Mouse (Mus musculus) liver, postnatal 0 days (tissue): ENCODE results near the gene Snapc1. TPM values are rescaled to one million over a fixed set of nuclear protein-coding genes. Genes with fewer than 3 reads are reported as not detected.

Source experiments
- ATAC-seq: fragments of 200-750 bp; cut with Nextera tagmentation; 2 replicates; pipeline ENCODE4 v1.8.0; 2017; ENCODE audit warnings: mild to moderate bottlenecking, moderate library complexity
- DNase-seq: peaks from one replicate; pipeline ENCODE4 v3.0.0-alpha.2; 2016
- H3K27ac ChIP-seq: fragments of 300-500 bp; sonication (generic); 2 replicates; pipeline ENCODE4 v1.5.1; 2014; ENCODE audit warnings: antibody characterized with exemption, moderate library complexity, mild to moderate bottlenecking, low read depth
- H3K27me3 ChIP-seq: fragments of 300-500 bp; sonication (generic); 2 replicates; pipeline ENCODE4 v1.6.1; 2014; ENCODE audit warnings: low read length, control low read depth, mixed read lengths; ENCODE audit not compliant: insufficient read depth
- H3K36me3 ChIP-seq: fragments of 300-500 bp; sonication (generic); replicated peaks from 2 replicates; pipeline ENCODE4 v1.6.1; 2014; ENCODE audit warnings: mild to moderate bottlenecking, control low read depth, low read length, moderate library complexity, mixed read lengths; ENCODE audit not compliant: insufficient read depth
- H3K4me1 ChIP-seq: fragments of 300-500 bp; sonication (generic); 2 replicates; pipeline ENCODE4 v1.6.1; 2014; ENCODE audit warnings: antibody characterized with exemption, mild to moderate bottlenecking, control low read depth; ENCODE audit not compliant: insufficient read depth
- H3K4me2 ChIP-seq: fragments of 300-500 bp; sonication (generic); 2 replicates; pipeline ENCODE4 v1.6.1; 2014; ENCODE audit warnings: low read depth, mild to moderate bottlenecking, low read length, moderate library complexity, mixed read lengths
- H3K4me3 ChIP-seq: fragments of 300-500 bp; sonication (generic); 2 replicates; pipeline ENCODE4 v1.5.1; 2014; ENCODE audit warnings: low read depth, low read length
- H3K9ac ChIP-seq: fragments of 300-500 bp; sonication (generic); replicated peaks from 2 replicates; pipeline ENCODE4 v1.6.1; 2014; ENCODE audit warnings: mild to moderate bottlenecking, moderate library complexity
- H3K9me3 ChIP-seq: fragments of 300-500 bp; sonication (generic); 2 replicates; pipeline ENCODE4 v1.6.1; 2016; ENCODE audit warnings: mild to moderate bottlenecking, control low read depth, low read length, mixed read lengths
- CTCF ChIP-seq: sonication (generic); IDR thresholded peaks from 2 replicates; pipeline ENCODE4 v1.5.1; 2016; ENCODE audit warnings: antibody characterized with exemption, low read depth
- EP300 ChIP-seq: IDR thresholded peaks from 2 replicates; pipeline ENCODE4 v1.6.1; 2016; ENCODE audit warnings: antibody characterized with exemption, low read depth, mild to moderate bottlenecking
- WGBS: fragments of 180-500 bp; shearing (Covaris S2); extraction: QIAGEN DNeasy Blood & Tissue Kit; methylation state at CpG from one replicate; pipeline ENCODE4 v1.1.7; 2014; ENCODE audit not compliant: insufficient replicate concordance; 5-methylcytosine and 5-hydroxymethylcytosine counted together
- polyA plus RNA-seq: library from polyadenylated mRNA; unstranded; fragments of >200 nt; fragmentation: Nextera tagmentation; extraction: Ambion mirVana; gene quantifications from 2 replicates; pipeline ENCODE4 v1.2.1, GENCODE M21; 2015

Snapc1 gene
- polyA plus RNA-seq, 1 experiment from 2014 or later = 3.6 TPM

- Histone ChIP-seq H3K27ac (no peak overlapping the region), H3K27me3 (no peaks in the 10 kb centered on the region), H3K4me3 (no peak overlapping the region), H3K36me3 (no peaks in the 10 kb centered on the region), H3K9ac (no peak overlapping the region), H3K4me2 (no peak overlapping the region), H3K4me1 (peaks cover 8% of the 10 kb centered on the region), H3K9me3 (no peaks in the 10 kb centered on the region)
- DNase-seq (no peak), ATAC-seq (no peak)
- no peak for TF ChIP-seq EP300
- no peak for TF ChIP-seq CTCF
- WGBS = 84% methylated on average over 3 of the region's 3 CpGs
These were observed 6.6 kb upstream of the Snapc1 start for GRCm38 (mm10) chr12:73957676-73958075.

GRCm38 (mm10) chr12:73958830-73959229, 5.5 kb upstream of the Snapc1 start:
- no peaks in the 10 kb centered on the region; the same call in 1 of the 2 replicates for H3K4me1 ChIP-seq
- ATAC-seq (no peak), DNase-seq (no peak)
- no peaks in the 10 kb centered on the region for H3K36me3 ChIP-seq
- no peak overlapping the region for H3K27ac ChIP-seq
- no peak for TF ChIP-seq EP300
- no peak for TF ChIP-seq CTCF
- no peak overlapping the region for H3K4me3 ChIP-seq
- H3K27me3 ChIP-seq = no peaks in the 10 kb centered on the region
- no peak overlapping the region for H3K9ac ChIP-seq
- WGBS = 65% methylated on average over 2 of the region's 2 CpGs
- no peaks in the 10 kb centered on the region for H3K9me3 ChIP-seq
- no peak overlapping the region for H3K4me2 ChIP-seq

GRCm38 (mm10) chr12:73969142-73969541, 4.9 kb downstream of the Snapc1 start:
- no peaks in the 10 kb centered on the region for H3K9me3 ChIP-seq

GRCm38 (mm10) chr12:73974584-73974983, 10.3 kb downstream of the Snapc1 start:
- DNase-seq (no peak), ATAC-seq (no peak)
- Histone ChIP-seq H3K4me3 (no peak overlapping the region), H3K4me1 (no peaks in the 10 kb centered on the region), H3K36me3 (peaks cover 40% of the 10 kb centered on the region), H3K4me2 (no peak overlapping the region), H3K27me3 (no peaks in the 10 kb centered on the region), H3K27ac (no peak overlapping the region), H3K9me3 (no peaks in the 10 kb centered on the region), H3K9ac (no peak overlapping the region)
- no peak for TF ChIP-seq EP300
- TF ChIP-seq CTCF = no peak
- 84% methylated on average over 6 of the region's 6 CpGs for WGBS

More at GRCm38 (mm10) chr12:73969142-73969541, 4.9 kb downstream of the Snapc1 start:
- Histone ChIP-seq H3K4me2 (no peak overlapping the region), H3K27ac (no peak overlapping the region), H3K36me3 (peaks cover 31% of the 10 kb centered on the region), H3K4me3 (no peak overlapping the region), H3K4me1 (peaks cover 6% of the 10 kb centered on the region; the same call in 1 of the 2 replicates), H3K9ac (no peak overlapping the region), H3K27me3 (no peaks in the 10 kb centered on the region)
- DNase-seq = no peak
- ATAC-seq = no peak
- TF ChIP-seq EP300 (no peak), CTCF (no peak)
- 89% methylated on average over 8 of the region's 8 CpGs for WGBS

- WGBS = 80% methylated on average over 3 of the region's 3 CpGs
- DNase-seq = no peak
- Histone ChIP-seq H3K4me1 (no peaks in the 10 kb centered on the region), H3K4me3 (no peak overlapping the region), H3K36me3 (peaks cover 37% of the 10 kb centered on the region), H3K9ac (no peak overlapping the region), H3K4me2 (no peak overlapping the region), H3K27ac (no peak overlapping the region), H3K27me3 (no peaks in the 10 kb centered on the region), H3K9me3 (no peaks in the 10 kb centered on the region)
- TF ChIP-seq CTCF = no peak
- TF ChIP-seq EP300 = no peak
- ATAC-seq = no peak
These were observed 13.9 kb downstream of the Snapc1 start for GRCm38 (mm10) chr12:73978144-73978543.

GRCm38 (mm10) chr12:73979667-73980066, 15.4 kb downstream of the Snapc1 start:
- Histone ChIP-seq H3K4me2 (no peak overlapping the region), H3K9ac (no peak overlapping the region), H3K27ac (no peak overlapping the region), H3K4me1 (no peaks in the 10 kb centered on the region), H3K27me3 (no peaks in the 10 kb centered on the region), H3K36me3 (peaks cover 36% of the 10 kb centered on the region), H3K4me3 (no peak overlapping the region), H3K9me3 (no peaks in the 10 kb centered on the region)
- TF ChIP-seq CTCF = no peak
- TF ChIP-seq EP300 = no peak
- WGBS = 81% methylated on average over 5 of the region's 5 CpGs
- no peak for DNase-seq
- no peak for ATAC-seq

GRCm38 (mm10) chr12:73982533-73982932, 18.3 kb downstream of the Snapc1 start:
- peaks cover 29% of the 10 kb centered on the region for H3K36me3 ChIP-seq
- ATAC-seq (no peak), DNase-seq (peak; percentile 39)
- H3K9me3 ChIP-seq = no peaks in the 10 kb centered on the region
- H3K27me3 ChIP-seq = no peaks in the 10 kb centered on the region
- no peak overlapping the region for H3K4me3 ChIP-seq
- H3K27ac ChIP-seq = no peak overlapping the region
- WGBS = 83% methylated on average over 14 of the region's 14 CpGs
- no peaks in the 10 kb centered on the region for H3K4me1 ChIP-seq
- TF ChIP-seq EP300 (no peak), CTCF (no peak)
- H3K9ac ChIP-seq = no peak overlapping the region
- no peak overlapping the region for H3K4me2 ChIP-seq
